Mouse (Mus musculus): Measurements from ENCODE around the gene Rdh9.

DNA sequence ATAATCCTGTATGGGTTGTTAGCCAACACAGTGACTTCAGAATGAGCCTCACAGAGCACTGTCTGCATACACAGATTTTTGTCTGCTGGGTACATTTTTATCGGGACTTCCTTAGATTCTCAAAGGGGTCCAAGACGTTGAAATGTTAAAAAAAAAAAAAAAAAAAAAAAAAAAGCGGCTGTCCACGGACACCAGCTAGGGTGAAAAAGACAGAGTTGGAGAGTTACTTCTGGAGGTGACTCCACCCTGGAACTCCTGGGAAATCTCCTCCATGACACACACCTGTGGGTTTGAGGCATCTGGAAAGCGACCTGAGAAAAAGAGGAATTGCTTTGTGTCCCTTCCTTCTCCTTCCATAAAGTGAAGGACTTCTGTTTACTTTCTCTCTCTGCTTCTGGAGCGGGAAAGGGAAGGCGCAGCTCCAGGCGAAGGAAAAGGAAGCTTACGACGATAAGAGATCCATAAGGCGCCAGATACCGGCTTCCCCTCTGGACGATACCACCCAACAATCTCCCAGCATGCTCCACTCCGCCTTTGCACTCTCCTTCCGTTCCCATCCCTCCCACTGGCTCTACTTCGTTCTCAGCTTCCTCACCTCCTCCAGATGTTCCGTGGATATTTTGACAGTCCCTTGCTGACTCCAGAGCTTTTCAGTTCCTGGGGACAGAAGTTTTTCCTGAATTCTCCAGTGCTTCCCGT lies 20.3 kb upstream of the Rdh9 start:
- TF ChIP-seq GATA1 (IDR thresholded peaks at IDR 0.05; ENCODE audit: low read length) (no peak), TAL1 (IDR thresholded peaks at IDR 0.05; ENCODE audit: low read length) (no peak)
